7 mouse cellular contexts compared by ENCODE assay signal in genomic region chr12:71113675-71114288, GRCm38 (mm10). TPM values are rescaled to one million over a fixed set of nuclear protein-coding genes. Genes with fewer than 3 reads are reported as not detected.
DNase-seq lines count a peak whose midpoint lies in the region; ATAC-seq lines count a peak whose summit lies in the region.

No protein-coding gene starts in this region.

- H3K4me2 ChIP-seq in limb, embryonic 12.5 days: peak overlapping the region; percentile 33
- peak overlapping the region; percentile 25; the same call in 1 of the 2 replicates for H3K4me2 ChIP-seq in midbrain, embryonic 14.5 days (ENCODE audit: low read length)

- WGBS in limb, embryonic 12.5 days: 32% methylated on average over 12 of the region's 12 CpGs
- WGBS in midbrain, embryonic 14.5 days: 28% methylated on average over 12 of the region's 12 CpGs

- no peaks in the 10 kb centered on the region for H3K36me3 ChIP-seq in limb, embryonic 12.5 days
- no peaks in the 10 kb centered on the region for H3K36me3 ChIP-seq in midbrain, embryonic 14.5 days (ENCODE audit: control insufficient read depth, insufficient read depth, low read length)

- H3K4me3 ChIP-seq in limb, embryonic 12.5 days (replicated peaks): no peak overlapping the region
- H3K4me3 ChIP-seq in midbrain, embryonic 14.5 days (replicated peaks; ENCODE audit: low read depth, low read length): no peak overlapping the region

- peak; percentile 87 for ATAC-seq in frontal cortex, adult (ENCODE audit: low TSS enrichment)
- ATAC-seq in limb, embryonic 12.5 days (ENCODE audit: insufficient number of reproducible peaks, insufficient read depth, low FRiP score, low TSS enrichment, low read depth): no peak
- ATAC-seq in midbrain, embryonic 14.5 days (ENCODE audit: low FRiP score, low TSS enrichment): no peak

- no peak overlapping the region for H3K27ac ChIP-seq in limb, embryonic 12.5 days
- H3K27ac ChIP-seq in midbrain, embryonic 14.5 days (replicated peaks; ENCODE audit: low read depth, low read length): no peak overlapping the region

- H3K9me3 ChIP-seq in limb, embryonic 12.5 days: no peaks in the 10 kb centered on the region
- no peaks in the 10 kb centered on the region for H3K9me3 ChIP-seq in midbrain, embryonic 14.5 days (ENCODE audit: control insufficient read depth, low read length)

- H3K27me3 ChIP-seq in limb, embryonic 12.5 days: peaks cover 8% of the 10 kb centered on the region
- H3K27me3 ChIP-seq in midbrain, embryonic 14.5 days (ENCODE audit: control insufficient read depth, insufficient read depth, low read length): no peaks in the 10 kb centered on the region

- H3K9ac ChIP-seq in limb, embryonic 12.5 days (replicated peaks): no peak overlapping the region
- H3K9ac ChIP-seq in midbrain, embryonic 14.5 days (replicated peaks; ENCODE audit: low read length): no peak overlapping the region

- H3K4me1 ChIP-seq in limb, embryonic 12.5 days (replicated peaks): peaks cover 11% of the 10 kb centered on the region
- H3K4me1 ChIP-seq in midbrain, embryonic 14.5 days (ENCODE audit: control insufficient read depth, insufficient read depth, low read length): peaks cover 11% of the 10 kb centered on the region; the same call in 1 of the 2 replicates

- peak; percentile 89 for DNase-seq in MEL-GATA-1-ER (ENCODE audit: extremely low read depth, low read depth)
- DNase-seq in adrenal gland, postnatal 36 days: peak; percentile 78 to 83
- DNase-seq in kidney, adult 9 months: peak; percentile 63
- peak; percentile 73 for DNase-seq in midbrain, embryonic 14.5 days
- peak; percentile 63 to 77 for DNase-seq in spleen, postnatal 4 days (ENCODE audit: low spot score in 2 of 2)

RNA-seq across cellular contexts. Expression of gene Tomm20l, which starts 2.6 kb away (rescaled TPM):
- 10 to 100 TPM in 1 of 2 experiments, 1 to 10 TPM in 1; 3.7 to 12.3 TPM for total RNA-seq in adrenal gland, postnatal 36 days (2021)
- polyA plus RNA-seq in limb, embryonic 12.5 days (2016; fragmentation: Nextera tagmentation; extraction: Ambion mirVana): not detected in 2 replicates
- polyA plus RNA-seq in midbrain, embryonic 14.5 days (2014; fragmentation: Nextera tagmentation; extraction: Ambion mirVana): not detected in 2 replicates

RNA-seq across cellular contexts. Expression of gene Timm9, which starts 22.7 kb away (rescaled TPM):
- 10 to 100 TPM; 50.3 to 56.3 TPM for total RNA-seq in adrenal gland, postnatal 36 days (2021)
- polyA plus RNA-seq in limb, embryonic 12.5 days (2016; fragmentation: Nextera tagmentation; extraction: Ambion mirVana): 76.3 and 77.8 TPM in 2 replicates
- polyA plus RNA-seq in midbrain, embryonic 14.5 days (2014; fragmentation: Nextera tagmentation; extraction: Ambion mirVana): 106 and 114 TPM in 2 replicates

RNA-seq across cellular contexts. Expression of gene 2700049A03Rik, which starts 22.9 kb away (rescaled TPM):
- 1 to 10 TPM; 9.1 to 9.3 TPM for total RNA-seq in adrenal gland, postnatal 36 days (2021)
- 16.6 and 19.0 TPM in 2 replicates for polyA plus RNA-seq in limb, embryonic 12.5 days (2016; fragmentation: Nextera tagmentation; extraction: Ambion mirVana)
- 11.6 and 18.0 TPM in 2 replicates for polyA plus RNA-seq in midbrain, embryonic 14.5 days (2014; fragmentation: Nextera tagmentation; extraction: Ambion mirVana)
